Mouse (Mus musculus) neural tube, embryonic 11.5 days (tissue): Measurements from ENCODE around the gene Fbln7. TPM values are rescaled to one million over a fixed set of nuclear protein-coding genes. Genes with fewer than 3 reads are reported as not detected.
A peak's percentile ranks its signal among the peaks of the same experiment; 100 is the strongest.

Experiments used
- ATAC-seq: fragments of 200-750 bp; cut with Nextera tagmentation; 2 replicates; pipeline ENCODE4 v1.8.0; 2017; ENCODE audit warnings: moderate number of reproducible peaks, mild to moderate bottlenecking, moderate TSS enrichment, moderate library complexity; ENCODE audit not compliant: insufficient read depth, low FRiP score, low TSS enrichment
- DNase-seq: peaks from one replicate; pipeline ENCODE4 v3.0.0-alpha.2; 2015; ENCODE audit warnings: low spot score
- H3K27ac ChIP-seq: fragments of 300-500 bp; sonication (generic); 2 replicates; pipeline ENCODE4 v1.5.1; 2014; ENCODE audit warnings: low read depth, mild to moderate bottlenecking, low read length
- H3K27me3 ChIP-seq: fragments of 300-500 bp; sonication (generic); 2 replicates; pipeline ENCODE4 v1.6.1; 2014; ENCODE audit warnings: mild to moderate bottlenecking, low read length, mixed read lengths; ENCODE audit not compliant: control insufficient read depth, insufficient read depth
- H3K36me3 ChIP-seq: fragments of 300-500 bp; sonication (generic); 2 replicates; pipeline ENCODE4 v1.6.1; 2014; ENCODE audit warnings: mild to moderate bottlenecking, low read length, moderate library complexity, mixed read lengths; ENCODE audit not compliant: control insufficient read depth, insufficient read depth
- H3K4me1 ChIP-seq: fragments of 300-500 bp; sonication (generic); 2 replicates; pipeline ENCODE4 v1.6.1; 2014; ENCODE audit warnings: low read length, mixed read lengths; ENCODE audit not compliant: control insufficient read depth, insufficient read depth
- H3K4me2 ChIP-seq: fragments of 300-500 bp; sonication (generic); 2 replicates; pipeline ENCODE4 v1.6.1; 2014; ENCODE audit warnings: low read depth, mild to moderate bottlenecking, moderate library complexity
- H3K4me3 ChIP-seq: fragments of 300-500 bp; sonication (generic); 2 replicates; pipeline ENCODE4 v1.5.1; 2014; ENCODE audit warnings: low read depth, low read length
- H3K9ac ChIP-seq: fragments of 300-500 bp; sonication (generic); 2 replicates; pipeline ENCODE4 v1.6.1; 2014; ENCODE audit warnings: mild to moderate bottlenecking, low read length
- H3K9me3 ChIP-seq: fragments of 300-500 bp; sonication (generic); 2 replicates; pipeline ENCODE4 v1.6.1; 2016; ENCODE audit warnings: low read length; ENCODE audit not compliant: control insufficient read depth
- WGBS: fragments of 180-500 bp; shearing (Covaris S2); extraction: QIAGEN DNeasy Blood & Tissue Kit; methylation state at CpG from one replicate; pipeline ENCODE4 v1.1.7; 2014; 5-methylcytosine and 5-hydroxymethylcytosine counted together
- microRNA-seq: library from miRNA; unstranded; fragments of <30 nt; microRNA quantifications from one replicate; pipeline ENCODE4, GENCODE M21; 2016
- polyA plus RNA-seq: library from polyadenylated mRNA; unstranded; fragments of >200 nt; fragmentation: Nextera tagmentation; extraction: Ambion mirVana; gene quantifications from 2 replicates; pipeline ENCODE4 v1.2.1, GENCODE M21; 2014

The Fbln7 gene
- polyA plus RNA-seq, 1 experiment from 2014 or later, result 1.9 TPM

GRCm38 (mm10) chr2:128924799-128925198 is 62.0 kb downstream of the Fbln7 start:
- Histone ChIP-seq H3K4me3 (no peak overlapping the region), H3K27ac (no peak overlapping the region), H3K27me3 (no peaks in the 10 kb centered on the region), H3K9me3 (no peaks in the 10 kb centered on the region), H3K9ac (no peak overlapping the region), H3K4me2 (no peak overlapping the region), H3K4me1 (no peaks in the 10 kb centered on the region), H3K36me3 (peaks cover 3% of the 10 kb centered on the region; the same call in 1 of the 2 replicates)
- 91% methylated on average over 4 of the region's 4 CpGs for WGBS
- no peak for DNase-seq
- no peak for ATAC-seq

GRCm38 (mm10) chr2:128928446-128928845 is 65.7 kb downstream of the Fbln7 start:
- Histone ChIP-seq H3K4me2 (no peak overlapping the region), H3K4me1 (no peaks in the 10 kb centered on the region), H3K9ac (no peak overlapping the region), H3K27ac (no peak overlapping the region), H3K27me3 (no peaks in the 10 kb centered on the region), H3K36me3 (peaks cover 3% of the 10 kb centered on the region; the same call in 1 of the 2 replicates), H3K4me3 (no peak overlapping the region), H3K9me3 (no peaks in the 10 kb centered on the region)
- ATAC-seq (no peak), DNase-seq (no peak)
- WGBS, result 83% methylated on average over 3 of the region's 3 CpGs

- H3K4me1 ChIP-seq, result no peaks in the 10 kb centered on the region
- H3K36me3 ChIP-seq, result peaks cover 3% of the 10 kb centered on the region; the same call in 1 of the 2 replicates
- H3K4me3 ChIP-seq, result no peak overlapping the region
- H3K9me3 ChIP-seq, result no peaks in the 10 kb centered on the region
- no peaks in the 10 kb centered on the region for H3K27me3 ChIP-seq
- no peak overlapping the region for H3K4me2 ChIP-seq
- no peak overlapping the region for H3K27ac ChIP-seq
- ATAC-seq, result no peak
- H3K9ac ChIP-seq, result no peak overlapping the region
- no peak for DNase-seq
Measured at GRCm38 (mm10) chr2:128930704-128931103, 67.9 kb downstream of the Fbln7 start.

GRCm38 (mm10) chr2:128936256-128936655 is 73.5 kb downstream of the Fbln7 start:
- H3K4me2 ChIP-seq, result no peak overlapping the region
- ATAC-seq, result no peak
- no peak overlapping the region for H3K4me3 ChIP-seq
- H3K27me3 ChIP-seq, result no peaks in the 10 kb centered on the region
- WGBS, result 95% methylated on average over 3 of the region's 3 CpGs
- H3K4me1 ChIP-seq, result no peaks in the 10 kb centered on the region
- no peak for DNase-seq
- H3K9me3 ChIP-seq, result no peaks in the 10 kb centered on the region
- no peak overlapping the region for H3K9ac ChIP-seq
- no peaks in the 10 kb centered on the region for H3K36me3 ChIP-seq
- H3K27ac ChIP-seq, result no peak overlapping the region

- Histone ChIP-seq H3K27me3 (no peaks in the 10 kb centered on the region), H3K4me1 (no peaks in the 10 kb centered on the region), H3K9me3 (no peaks in the 10 kb centered on the region), H3K4me2 (peak within 1 kb of the TSS; percentile 66), H3K4me3 (peak within 1 kb of the TSS; percentile 53), H3K36me3 (no peaks in the 10 kb centered on the region), H3K9ac (peak within 1 kb of the TSS; percentile 62), H3K27ac (peak within 1 kb of the TSS; percentile 36)
- DNase-seq, result peak; percentile 99
- WGBS, result 2% methylated on average over 61 of the region's 65 CpGs
- ATAC-seq, result peak; percentile 86
Measured at GRCm38 (mm10) chr2:128943538-128944528, 81.1 kb downstream of the Fbln7 start, which contains the start of gene Zc3h8. Gene Zc3h8, minus strand, starts transcription at chr2:128944077.

Small RNAs within 50 kb of the gene (microRNA-seq; reads per million reads assigned to microRNA genes)
- not detected for gene Gm22859

Other genes with a start within 250 kb of the Fbln7 start
- gene Anapc1, start 175.6 kb upstream of the Fbln7 start, polyA plus RNA-seq, result 94.1 and 98.8 TPM in 2 replicates
- 4.0 and 5.0 TPM in 2 replicates for gene Mertk, start 164.0 kb upstream of the Fbln7 start, polyA plus RNA-seq
- gene Tmem87b, start 44.9 kb upstream of the Fbln7 start, polyA plus RNA-seq, result 24.0 and 25.7 TPM in 2 replicates
- 9.1 and 9.9 TPM in 2 replicates for gene Zc3h8, start 81.1 kb downstream of the Fbln7 start, polyA plus RNA-seq
- 1.5 and 1.6 TPM in 2 replicates for gene Zc3h6, start 104.4 kb downstream of the Fbln7 start, polyA plus RNA-seq
- gene Gm10762, start 104.7 kb downstream of the Fbln7 start, polyA plus RNA-seq, result 15.8 and 17.9 TPM in 2 replicates
- gene Vinac1, start 185.2 kb downstream of the Fbln7 start, polyA plus RNA-seq, result 0.19 and 0.24 TPM in 2 replicates
- gene Ttl, start 203.0 kb downstream of the Fbln7 start, polyA plus RNA-seq, result 19.6 and 21.3 TPM in 2 replicates
- gene Polr1b, start 238.0 kb downstream of the Fbln7 start, polyA plus RNA-seq, result 18.2 and 19.4 TPM in 2 replicates